Mouse (Mus musculus) spleen, adult 2 months (tissue): ENCODE measurements around the gene Pax5.

Source experiments
- CTCF ChIP-seq: fragments of 200-500 bp; IDR thresholded peaks from 2 replicates; pipeline ENCODE4 v1.5.1; 2011; ENCODE audit warnings: mild to moderate bottlenecking, inconsistent platforms; ENCODE audit not compliant: insufficient read depth, insufficient read length, insufficient replicate concordance; ENCODE audit errors: extremely low read depth
- POLR2A ChIP-seq: fragments of 200-500 bp; IDR thresholded peaks from 2 replicates; pipeline ENCODE4 v1.6.1; 2011; ENCODE audit warnings: low read depth, low read length, inconsistent platforms

DNA sequence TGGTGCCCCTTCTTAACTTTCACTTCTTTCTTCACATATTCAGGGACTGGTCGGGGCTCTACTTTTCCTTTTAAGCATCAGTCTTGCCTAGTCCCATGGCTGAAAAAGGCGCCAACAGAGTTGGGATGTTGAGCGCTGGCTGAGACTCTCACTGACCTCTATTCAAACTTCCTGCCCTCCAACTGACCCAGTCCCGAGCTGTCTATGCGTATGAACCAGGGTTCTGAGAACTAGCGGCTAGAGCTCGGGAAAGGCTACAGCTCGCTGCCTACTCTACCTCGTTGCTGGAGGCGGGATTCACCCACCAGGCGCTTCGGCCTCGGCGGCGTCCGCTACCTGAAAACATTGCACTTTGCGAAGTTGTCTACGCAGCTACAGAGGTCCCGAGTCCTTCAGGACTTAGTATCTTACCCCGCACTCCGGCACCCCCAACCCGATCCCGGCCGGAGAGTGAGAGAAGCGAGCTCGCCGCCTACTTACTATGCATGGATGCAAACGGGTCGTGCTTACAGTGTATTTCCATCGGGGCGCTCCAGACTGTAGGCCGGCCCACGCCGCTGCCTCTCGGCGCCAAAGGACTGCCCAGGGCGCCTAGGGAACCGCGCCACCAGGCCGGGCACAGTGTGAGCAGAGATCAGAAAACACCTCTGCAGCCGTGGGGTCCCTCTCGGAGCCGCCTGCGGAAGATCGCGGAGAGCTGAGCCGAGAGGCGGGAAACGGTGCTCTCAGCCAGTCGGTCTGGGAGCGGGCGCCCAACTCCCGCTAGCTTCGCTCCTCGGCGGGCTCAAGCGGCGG lies 7.2 kb downstream of the Pax5 start:
- TF ChIP-seq POLR2A (no peak), CTCF (no peak)
